Comparison of ENCODE assay signal across 8 mouse cellular contexts in the genomic region with DNA sequence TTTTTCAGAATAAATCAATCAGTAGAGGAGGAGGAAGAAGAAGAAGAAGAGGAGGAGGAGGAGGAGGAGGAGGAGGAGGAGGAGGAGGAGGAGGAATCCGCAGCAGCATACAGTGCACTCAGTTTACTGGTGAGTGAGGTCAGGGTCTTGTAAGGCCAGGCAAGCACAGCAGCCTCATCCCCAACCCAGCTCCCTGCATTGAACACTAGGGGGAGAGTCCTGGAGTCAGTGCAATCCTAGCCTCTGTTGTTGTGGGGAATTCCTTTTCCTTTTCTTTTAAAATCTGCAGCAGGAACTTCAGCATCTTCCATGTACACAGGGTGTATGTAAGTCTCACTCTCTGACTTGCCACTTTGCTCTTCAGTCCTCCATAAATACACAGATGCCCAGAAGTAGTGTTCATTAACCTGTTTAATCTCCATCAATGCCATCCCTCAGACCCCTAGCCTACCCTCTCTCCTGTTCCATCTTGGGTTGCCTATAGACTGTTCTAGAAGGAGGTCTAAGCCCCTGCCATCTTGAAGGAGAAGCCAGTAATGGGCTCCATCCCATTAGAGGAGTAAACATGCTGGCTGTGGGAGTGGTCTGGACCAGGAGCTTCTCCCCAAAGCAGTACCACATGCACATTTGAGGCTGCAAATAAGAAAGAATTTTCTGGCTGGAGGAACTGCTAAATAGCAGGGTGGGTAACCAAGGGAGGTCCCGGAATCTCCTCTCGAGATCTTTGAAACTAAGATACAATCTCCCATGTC.
A peak's percentile ranks its signal among the peaks of the same experiment; 100 is the strongest.
DNase-seq lines count a peak whose midpoint lies in the region; ATAC-seq and TF ChIP-seq lines count a peak whose summit lies in the region.

No protein-coding gene starts in this region.

- H3K27me3 ChIP-seq in heart, embryonic 16.5 days (ENCODE audit: control insufficient read depth, insufficient read depth, low read length), result no peaks in the 10 kb centered on the region
- no peaks in the 10 kb centered on the region for H3K27me3 ChIP-seq in limb, embryonic 12.5 days
- H3K27me3 ChIP-seq in neural tube, embryonic 14.5 days (ENCODE audit: control insufficient read depth, insufficient read depth, low read length), result no peaks in the 10 kb centered on the region

- no peaks in the 10 kb centered on the region for H3K9me3 ChIP-seq in heart, embryonic 16.5 days (replicated peaks; ENCODE audit: control insufficient read depth, low read length)
- no peaks in the 10 kb centered on the region for H3K9me3 ChIP-seq in limb, embryonic 12.5 days
- H3K9me3 ChIP-seq in neural tube, embryonic 14.5 days (ENCODE audit: control insufficient read depth, low read length), result no peaks in the 10 kb centered on the region

- H3K4me3 ChIP-seq in lung, adult 2 months (replicated peaks; ENCODE audit: extremely low read depth, low read depth, low read length), result no peak overlapping the region
- no peak overlapping the region for H3K4me3 ChIP-seq in heart, embryonic 16.5 days (ENCODE audit: low read length)
- H3K4me3 ChIP-seq in limb, embryonic 12.5 days (replicated peaks), result no peak overlapping the region
- no peak overlapping the region for H3K4me3 ChIP-seq in neural tube, embryonic 14.5 days (ENCODE audit: low read depth, low read length)

- peaks cover 9% of the 10 kb centered on the region for H3K4me1 ChIP-seq in lung, adult 2 months (ENCODE audit: control insufficient read depth, insufficient read depth, low read length)
- H3K4me1 ChIP-seq in heart, embryonic 16.5 days (ENCODE audit: control insufficient read depth, insufficient read depth, low read length), result peaks cover 36% of the 10 kb centered on the region
- peaks cover 30% of the 10 kb centered on the region for H3K4me1 ChIP-seq in limb, embryonic 12.5 days (replicated peaks)
- H3K4me1 ChIP-seq in neural tube, embryonic 14.5 days (ENCODE audit: control insufficient read depth, insufficient read depth, low read length), result peaks cover 6% of the 10 kb centered on the region; the same call in 1 of the 2 replicates

- TF ChIP-seq CTCF in lung, adult 2 months (IDR thresholded peaks at IDR 0.05; ENCODE audit: insufficient read depth, low read length), result peak; percentile 59

- no peaks in the 10 kb centered on the region for H3K36me3 ChIP-seq in heart, embryonic 16.5 days (ENCODE audit: control insufficient read depth, insufficient read depth)
- H3K36me3 ChIP-seq in limb, embryonic 12.5 days, result no peaks in the 10 kb centered on the region
- H3K36me3 ChIP-seq in neural tube, embryonic 14.5 days (ENCODE audit: control insufficient read depth, insufficient read depth, low read length), result no peaks in the 10 kb centered on the region

- WGBS in lung, adult 2 months, result 41% methylated on average over 3 of the region's 3 CpGs
- WGBS in heart, embryonic 16.5 days, result 22% methylated on average over 3 of the region's 3 CpGs
- 34% methylated on average over 3 of the region's 3 CpGs for WGBS in limb, embryonic 12.5 days
- whole genome bisulfite sequencing in neural tube, embryonic 14.5 days, result 47% methylated on average over 3 of the region's 3 CpGs

- DNase-seq in lung, adult 2 months, result no peak
- no peak for DNase-seq in lung, postnatal 25 days (ENCODE audit: low spot score)
- DNase-seq in embryo, embryonic 10 days (ENCODE audit: low spot score), result peak; percentile 70

- no peak for TF ChIP-seq POLR2A in lung, adult 2 months (IDR thresholded peaks at IDR 0.05; ENCODE audit: borderline replicate concordance, extremely low read depth, low read depth, low read length)

- no peak overlapping the region for H3K9ac ChIP-seq in heart, embryonic 16.5 days (ENCODE audit: low read length)
- no peak overlapping the region for H3K9ac ChIP-seq in limb, embryonic 12.5 days (replicated peaks)
- no peak overlapping the region for H3K9ac ChIP-seq in neural tube, embryonic 14.5 days (replicated peaks; ENCODE audit: low read depth, low read length)

- H3K27ac ChIP-seq in heart, embryonic 16.5 days (ENCODE audit: low read length), result peak overlapping the region; percentile 79
- no peak overlapping the region for H3K27ac ChIP-seq in limb, embryonic 12.5 days
- H3K27ac ChIP-seq in neural tube, embryonic 14.5 days (ENCODE audit: low read depth, low read length), result no peak overlapping the region; the same call in 1 of the 2 replicates

- no peak; the same call in 1 of the 2 replicates for ATAC-seq in heart, embryonic 16.5 days (replicated peaks; ENCODE audit: extremely low read depth, insufficient read depth, low FRiP score)
- peak; percentile 50; the same call in 1 of the 2 replicates for ATAC-seq in limb, embryonic 12.5 days (ENCODE audit: insufficient number of reproducible peaks, insufficient read depth, low FRiP score, low TSS enrichment, low read depth)
- ATAC-seq in neural tube, embryonic 14.5 days (ENCODE audit: low read depth), result peak; percentile 62; the same call in 1 of the 2 replicates
- ATAC-seq in activated CD4-positive, CD25-positive, alpha-beta regulatory T cell, adult 4 months, result no peak
- no peak; the same call in 1 of the 2 replicates for ATAC-seq in megakaryocyte progenitor cell, adult 5-6 weeks (replicated peaks; ENCODE audit: poor library complexity)

- H3K4me2 ChIP-seq in heart, embryonic 16.5 days (ENCODE audit: low read depth, low read length), result no peak overlapping the region
- no peak overlapping the region for H3K4me2 ChIP-seq in limb, embryonic 12.5 days
- H3K4me2 ChIP-seq in neural tube, embryonic 14.5 days (ENCODE audit: low read depth, low read length), result no peak overlapping the region

Comparison
In these comparisons a context has a peak if more than half of its experiments do, and no peak if none do; other contexts are left out.
1. ATAC-seq: peak in limb, embryonic 12.5 days (single experiment) and neural tube, embryonic 14.5 days (single experiment); none in heart, embryonic 16.5 days (single experiment), activated CD4-positive, CD25-positive, alpha-beta regulatory T cell, adult 4 months (single experiment) and megakaryocyte progenitor cell, adult 5-6 weeks (single experiment).